Mouse (Mus musculus): ENCODE data around the gene Hras. TPM values are rescaled to one million over a fixed set of nuclear protein-coding genes. Genes with fewer than 3 reads are reported as not detected.

Hras gene
- total RNA-seq, 2 experiments from 2014 or later, result 193 to 209 TPM

GRCm38 (mm10) chr7:141191796-141192685 is 1.8 kb downstream of the Hras start:
- DNase-seq, result peak; percentile 19
- intact Hi-C loops (cut with DNase I; ENCODE audit: low total_unique reads), result no loop called here

GRCm38 (mm10) chr7:141191036-141191435 is 2.8 kb downstream of the Hras start:
- DNase-seq, result no peak
- intact Hi-C loops (cut with DNase I; ENCODE audit: low total_unique reads), result no loop called here

GRCm38 (mm10) chr7:141190220-141190619 is 3.6 kb downstream of the Hras start:
- no peak for DNase-seq
- intact Hi-C loops (cut with DNase I; ENCODE audit: low total_unique reads), result no loop called here

GRCm38 (mm10) chr7:141188733-141189132 is 5.1 kb downstream of the Hras start:
- DNase-seq, result no peak
- intact Hi-C loops (cut with DNase I; ENCODE audit: low total_unique reads), result no loop called here

GRCm38 (mm10) chr7:141188194-141188593 is 5.6 kb downstream of the Hras start:
- intact Hi-C loops (cut with DNase I; ENCODE audit: low total_unique reads), result no loop called here
- DNase-seq, result no peak

GRCm38 (mm10) chr7:141176173-141176572 is 17.6 kb downstream of the Hras start:
- intact Hi-C loops (cut with DNase I; ENCODE audit: low total_unique reads), result loop anchor here (2.0 kb wide), 1 partner anchor 83 kb away; no protein-coding TSS in a partner anchor

GRCm38 (mm10) chr7:141175068-141175467 is 18.7 kb downstream of the Hras start:
- intact Hi-C loops (cut with DNase I; ENCODE audit: low total_unique reads), result no loop called here
- no peak for DNase-seq

More at GRCm38 (mm10) chr7:141176173-141176572, 17.6 kb downstream of the Hras start:
- DNase-seq, result peak; percentile 86

GRCm38 (mm10) chr7:141173323-141173850 is 20.4 kb downstream of the Hras start:
- intact Hi-C loops (cut with DNase I; ENCODE audit: low total_unique reads), result no loop called here
- DNase-seq, result no peak

GRCm38 (mm10) chr7:141172116-141173006 is 21.4 kb downstream of the Hras start, which contains the start of gene Rnh1:
Gene Rnh1 (minus strand): TSS chr7:141172857.
- intact Hi-C loops (cut with DNase I; ENCODE audit: low total_unique reads), result no loop called here
- DNase-seq, result peak; percentile 90

GRCm38 (mm10) chr7:141169866-141170265 is 23.9 kb downstream of the Hras start:
- intact Hi-C loops (cut with DNase I; ENCODE audit: low total_unique reads), result no loop called here

GRCm38 (mm10) chr7:141169300-141169699 is 24.5 kb downstream of the Hras start:
- DNase-seq, result no peak
- intact Hi-C loops (cut with DNase I; ENCODE audit: low total_unique reads), result no loop called here

More at GRCm38 (mm10) chr7:141169866-141170265, 23.9 kb downstream of the Hras start:
- DNase-seq, result no peak

GRCm38 (mm10) chr7:141168518-141168953 is 25.3 kb downstream of the Hras start:
- intact Hi-C loops (cut with DNase I; ENCODE audit: low total_unique reads), result no loop called here

GRCm38 (mm10) chr7:141167901-141168517 is 25.8 kb downstream of the Hras start:
- intact Hi-C loops (cut with DNase I; ENCODE audit: low total_unique reads), result no loop called here
- peak; percentile 46 for DNase-seq

More at GRCm38 (mm10) chr7:141168518-141168953, 25.3 kb downstream of the Hras start:
- peak; percentile 65 for DNase-seq

GRCm38 (mm10) chr7:141164850-141165249 is 29.0 kb downstream of the Hras start:
- no peak for DNase-seq
- intact Hi-C loops (cut with DNase I; ENCODE audit: low total_unique reads), result no loop called here

- DNase-seq, result no peak
- intact Hi-C loops (cut with DNase I; ENCODE audit: low total_unique reads), result no loop called here
Measured at GRCm38 (mm10) chr7:141164397-141164796, 29.4 kb downstream of the Hras start.

GRCm38 (mm10) chr7:141155362-141155761 is 38.4 kb downstream of the Hras start:
- no peak for DNase-seq
- intact Hi-C loops (cut with DNase I; ENCODE audit: low total_unique reads), result no loop called here

GRCm38 (mm10) chr7:141148639-141149038 is 45.2 kb downstream of the Hras start:
- DNase-seq, result no peak
- intact Hi-C loops (cut with DNase I; ENCODE audit: low total_unique reads), result no loop called here

GRCm38 (mm10) chr7:141147044-141147443 is 46.8 kb downstream of the Hras start:
- no peak for DNase-seq

GRCm38 (mm10) chr7:141146043-141146595 is 47.7 kb downstream of the Hras start:
- intact Hi-C loops (cut with DNase I; ENCODE audit: low total_unique reads), result no loop called here
- no peak for DNase-seq

More at GRCm38 (mm10) chr7:141147044-141147443, 46.8 kb downstream of the Hras start:
- intact Hi-C loops (cut with DNase I; ENCODE audit: low total_unique reads), result no loop called here
